Mouse (Mus musculus): ENCODE measurements around the gene Hrnr. TPM values are rescaled to one million over a fixed set of nuclear protein-coding genes. Genes with fewer than 3 reads are reported as not detected.

Gene Hrnr
- polyA plus RNA-seq, 1 experiment from 2014 or later: not detected

DNA sequence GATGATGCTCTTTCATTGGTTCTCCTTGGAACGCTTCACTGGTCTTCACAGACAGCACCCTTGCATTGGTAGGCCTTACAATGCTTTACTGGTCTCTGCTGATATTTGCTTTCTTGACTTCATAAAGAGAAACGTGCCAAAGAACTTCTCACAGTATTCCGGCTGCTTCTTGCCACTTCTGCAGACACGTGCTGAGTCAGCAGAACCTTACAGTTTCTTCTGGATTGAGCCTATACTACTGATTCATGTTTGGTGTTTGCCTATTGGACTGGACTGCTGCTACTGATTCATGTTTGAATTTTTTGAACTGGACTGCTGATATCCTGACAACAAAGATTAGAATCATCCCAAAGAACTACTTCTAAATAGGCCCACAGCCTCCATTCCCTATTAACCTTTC, 20.5 kb downstream of the Hrnr start:
- 88% methylated on average over 4 of the region's 4 CpGs for WGBS
- Histone ChIP-seq H3K4me2 (ENCODE audit: low read depth, severe bottlenecking) (no peak overlapping the region), H3K9ac (ENCODE audit: low read length) (no peak overlapping the region), H3K9me3 (ENCODE audit: control insufficient read depth, low read length) (no peaks in the 10 kb centered on the region), H3K4me1 (ENCODE audit: control insufficient read depth, insufficient read depth, low read length) (no peaks in the 10 kb centered on the region), H3K4me3 (ENCODE audit: low read depth, low read length) (no peak overlapping the region), H3K27ac (replicated peaks; ENCODE audit: low read depth, low read length) (no peak overlapping the region), H3K36me3 (ENCODE audit: control insufficient read depth, insufficient read depth, low read length) (no peaks in the 10 kb centered on the region), H3K27me3 (ENCODE audit: control insufficient read depth, insufficient read depth, low read length) (no peaks in the 10 kb centered on the region)
- ATAC-seq (ENCODE audit: insufficient number of reproducible peaks, low FRiP score, low TSS enrichment, low read depth) (no peak), DNase-seq (ENCODE audit: low spot score) (no peak)

DNA sequence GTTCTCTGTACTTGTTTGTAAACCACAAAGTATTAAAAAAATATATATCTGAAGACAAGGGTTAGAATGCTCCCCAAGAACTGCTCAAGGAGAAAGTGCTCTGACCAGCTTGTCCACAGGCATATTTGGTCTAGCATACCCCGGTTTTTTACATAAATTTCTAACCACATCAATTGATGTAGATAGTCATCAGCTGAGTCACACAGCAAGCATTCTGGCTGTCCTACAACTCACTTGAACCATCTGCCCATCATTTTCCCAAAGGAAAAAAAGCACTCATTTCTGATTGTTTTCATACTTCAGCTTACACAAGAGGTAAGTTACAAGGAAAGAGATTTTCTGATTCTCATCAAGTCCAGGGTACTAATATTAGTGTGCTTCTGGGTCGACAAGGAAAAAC, 27.3 kb downstream of the Hrnr start:
- no peak for ATAC-seq (ENCODE audit: insufficient number of reproducible peaks, low FRiP score, low TSS enrichment, low read depth)
- Histone ChIP-seq H3K4me3 (ENCODE audit: low read depth, low read length) (no peak overlapping the region), H3K4me2 (ENCODE audit: low read depth, severe bottlenecking) (no peak overlapping the region), H3K9ac (ENCODE audit: low read length) (no peak overlapping the region), H3K27me3 (ENCODE audit: control insufficient read depth, insufficient read depth, low read length) (no peaks in the 10 kb centered on the region), H3K9me3 (ENCODE audit: control insufficient read depth, low read length) (no peaks in the 10 kb centered on the region), H3K4me1 (ENCODE audit: control insufficient read depth, insufficient read depth, low read length) (no peaks in the 10 kb centered on the region), H3K27ac (replicated peaks; ENCODE audit: low read depth, low read length) (no peak overlapping the region), H3K36me3 (ENCODE audit: control insufficient read depth, insufficient read depth, low read length) (no peaks in the 10 kb centered on the region)
- DNase-seq (ENCODE audit: low spot score): no peak
- WGBS: 80% methylated on average over 2 of the region's 2 CpGs

DNA sequence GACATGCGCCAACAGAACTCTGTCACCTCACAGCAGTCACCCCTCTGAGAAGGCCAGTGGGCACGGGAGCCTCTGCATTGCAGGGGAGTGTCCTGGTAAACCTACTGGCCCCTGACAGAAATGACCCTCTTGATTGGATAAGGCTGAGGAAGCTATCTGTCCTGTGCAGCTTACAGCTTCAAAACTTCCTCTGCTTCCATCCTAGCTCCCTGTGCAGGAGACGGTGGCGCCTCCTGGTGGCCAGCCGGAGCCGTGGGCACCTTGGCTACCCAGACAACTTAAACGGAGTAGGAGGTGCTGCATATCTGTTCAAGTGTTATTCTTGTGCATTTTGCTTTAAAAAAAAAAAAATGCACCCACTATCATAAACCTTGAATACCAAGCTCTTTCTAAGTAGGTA, 40.5 kb downstream of the Hrnr start:
- no peak overlapping the region for H3K9ac ChIP-seq (ENCODE audit: low read length)
- no peak for ATAC-seq (ENCODE audit: insufficient number of reproducible peaks, low FRiP score, low TSS enrichment, low read depth)
- H3K27me3 ChIP-seq (ENCODE audit: control insufficient read depth, insufficient read depth, low read length): no peaks in the 10 kb centered on the region
- H3K4me1 ChIP-seq (ENCODE audit: control insufficient read depth, insufficient read depth, low read length): no peaks in the 10 kb centered on the region
- no peak overlapping the region for H3K4me3 ChIP-seq (ENCODE audit: low read depth, low read length)
- H3K36me3 ChIP-seq (ENCODE audit: control insufficient read depth, insufficient read depth, low read length): no peaks in the 10 kb centered on the region
- no peak overlapping the region for H3K4me2 ChIP-seq (ENCODE audit: low read depth, severe bottlenecking)
- peak; percentile 74 for DNase-seq (ENCODE audit: low spot score)
- 20% methylated on average over 7 of the region's 7 CpGs for WGBS
- H3K27ac ChIP-seq (replicated peaks; ENCODE audit: low read depth, low read length): no peak overlapping the region
- no peaks in the 10 kb centered on the region for H3K9me3 ChIP-seq (ENCODE audit: control insufficient read depth, low read length)

DNA sequence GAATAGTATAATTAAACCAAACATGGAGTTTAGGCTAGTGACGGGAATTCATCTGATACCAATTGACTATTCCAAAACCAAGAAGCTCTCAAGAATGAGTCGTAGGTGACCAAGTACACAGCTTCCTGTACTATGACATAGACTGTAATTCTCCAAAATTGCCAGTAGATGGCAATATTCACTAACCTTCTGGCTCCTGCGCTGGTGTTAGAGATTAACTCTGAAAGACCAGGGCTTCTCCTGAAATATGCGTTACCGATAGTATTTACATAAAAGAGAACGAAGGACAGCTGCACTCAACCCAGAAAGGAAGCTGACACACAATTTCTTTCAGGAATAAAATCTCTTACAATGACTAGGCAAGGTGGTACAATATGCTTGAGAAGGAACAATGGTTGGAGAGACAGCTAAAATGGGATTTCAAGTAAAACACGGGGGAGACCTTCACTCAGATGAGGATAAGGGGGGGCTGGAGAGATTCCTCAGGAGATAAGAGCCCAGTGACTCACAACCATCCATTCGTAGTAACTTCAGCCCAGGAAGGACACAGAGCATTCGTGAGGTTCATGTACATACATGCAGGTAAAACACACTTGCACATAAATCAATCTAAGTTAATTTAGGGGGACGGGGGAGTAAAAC, 42.5 kb downstream of the Hrnr start:
- DNase-seq (ENCODE audit: low spot score) (peak; percentile 26), ATAC-seq (ENCODE audit: insufficient number of reproducible peaks, low FRiP score, low TSS enrichment, low read depth) (peak; percentile 79; the same call in 1 of the 2 replicates)
- H3K4me2 ChIP-seq (ENCODE audit: low read depth, severe bottlenecking): no peak overlapping the region
- no peak overlapping the region for H3K9ac ChIP-seq (ENCODE audit: low read length)
- H3K27me3 ChIP-seq (ENCODE audit: control insufficient read depth, insufficient read depth, low read length): no peaks in the 10 kb centered on the region
- no peaks in the 10 kb centered on the region for H3K9me3 ChIP-seq (ENCODE audit: control insufficient read depth, low read length)
- H3K4me1 ChIP-seq (ENCODE audit: control insufficient read depth, insufficient read depth, low read length): no peaks in the 10 kb centered on the region
- H3K27ac ChIP-seq (replicated peaks; ENCODE audit: low read depth, low read length): no peak overlapping the region
- no peak overlapping the region for H3K4me3 ChIP-seq (ENCODE audit: low read depth, low read length)
- WGBS: 11% methylated on average over 10 of the region's 10 CpGs
- no peaks in the 10 kb centered on the region for H3K36me3 ChIP-seq (ENCODE audit: control insufficient read depth, insufficient read depth, low read length)

DNA sequence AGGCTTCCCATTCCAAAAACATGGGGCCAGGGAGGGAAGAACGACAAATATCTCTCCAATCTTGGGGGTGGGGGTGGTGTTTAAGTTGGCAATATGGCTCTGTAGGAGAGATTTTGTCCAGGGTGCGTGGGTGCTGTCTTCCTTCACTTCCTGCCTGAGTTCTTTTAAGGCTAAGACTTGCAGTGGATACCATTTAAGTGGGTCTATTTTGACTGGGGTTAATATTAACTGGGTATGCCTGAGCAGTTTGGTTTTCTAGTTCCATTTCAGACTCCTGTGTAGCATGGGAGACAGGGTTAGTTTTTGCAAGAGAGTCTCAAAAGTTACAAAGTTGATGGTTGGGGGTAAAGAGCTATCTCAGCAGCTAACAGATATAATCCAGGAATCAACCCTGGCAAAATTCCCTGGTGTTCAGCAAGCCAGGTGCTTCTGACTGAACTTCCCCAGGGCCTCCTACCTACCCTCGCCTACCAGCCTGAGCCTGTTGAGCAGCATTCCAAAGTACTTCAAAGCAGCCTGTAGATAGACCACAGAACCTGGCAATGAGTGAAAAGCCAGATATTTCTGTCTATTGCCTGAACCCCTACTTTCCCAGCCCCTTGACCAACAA, 47.5 kb downstream of the Hrnr start:
- DNase-seq (ENCODE audit: low spot score) (no peak), ATAC-seq (ENCODE audit: insufficient number of reproducible peaks, low FRiP score, low TSS enrichment, low read depth) (no peak)
- Histone ChIP-seq H3K9me3 (ENCODE audit: control insufficient read depth, low read length) (no peaks in the 10 kb centered on the region), H3K27me3 (ENCODE audit: control insufficient read depth, insufficient read depth, low read length) (no peaks in the 10 kb centered on the region), H3K9ac (ENCODE audit: low read length) (no peak overlapping the region), H3K4me1 (ENCODE audit: control insufficient read depth, insufficient read depth, low read length) (no peaks in the 10 kb centered on the region), H3K27ac (replicated peaks; ENCODE audit: low read depth, low read length) (no peak overlapping the region), H3K4me2 (ENCODE audit: low read depth, severe bottlenecking) (no peak overlapping the region), H3K4me3 (ENCODE audit: low read depth, low read length) (no peak overlapping the region), H3K36me3 (ENCODE audit: control insufficient read depth, insufficient read depth, low read length) (no peaks in the 10 kb centered on the region)
- 65% methylated on average over 3 of the region's 3 CpGs for WGBS

DNA sequence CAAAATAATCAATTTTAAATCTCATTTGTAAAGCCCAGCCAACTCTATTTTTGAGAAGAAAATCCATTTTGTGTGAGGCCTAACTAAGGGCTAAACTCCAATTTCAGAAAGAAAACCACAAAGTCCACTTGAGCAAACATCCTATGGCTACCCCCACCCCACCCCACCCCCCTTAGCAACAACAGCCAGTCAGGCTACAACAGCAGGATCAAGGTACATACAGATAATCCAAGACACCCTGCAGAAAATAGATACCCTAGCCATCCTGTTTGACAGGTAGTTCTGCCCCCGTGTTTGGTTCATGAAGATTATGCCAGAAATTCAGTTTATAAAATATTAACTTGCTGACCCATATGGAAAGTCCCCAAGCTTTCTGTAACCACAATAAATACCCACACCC, 48.6 kb downstream of the Hrnr start:
- 68% methylated on average over 1 of the region's 1 CpGs for WGBS
- H3K4me1 ChIP-seq (ENCODE audit: control insufficient read depth, insufficient read depth, low read length): no peaks in the 10 kb centered on the region
- H3K27ac ChIP-seq (replicated peaks; ENCODE audit: low read depth, low read length): no peak overlapping the region
- no peaks in the 10 kb centered on the region for H3K27me3 ChIP-seq (ENCODE audit: control insufficient read depth, insufficient read depth, low read length)
- no peak overlapping the region for H3K4me2 ChIP-seq (ENCODE audit: low read depth, severe bottlenecking)
- no peaks in the 10 kb centered on the region for H3K9me3 ChIP-seq (ENCODE audit: control insufficient read depth, low read length)
- H3K36me3 ChIP-seq (ENCODE audit: control insufficient read depth, insufficient read depth, low read length): no peaks in the 10 kb centered on the region
- DNase-seq (ENCODE audit: low spot score) (no peak), ATAC-seq (ENCODE audit: insufficient number of reproducible peaks, low FRiP score, low TSS enrichment, low read depth) (no peak)
- no peak overlapping the region for H3K4me3 ChIP-seq (ENCODE audit: low read depth, low read length)
- no peak overlapping the region for H3K9ac ChIP-seq (ENCODE audit: low read length)

DNA sequence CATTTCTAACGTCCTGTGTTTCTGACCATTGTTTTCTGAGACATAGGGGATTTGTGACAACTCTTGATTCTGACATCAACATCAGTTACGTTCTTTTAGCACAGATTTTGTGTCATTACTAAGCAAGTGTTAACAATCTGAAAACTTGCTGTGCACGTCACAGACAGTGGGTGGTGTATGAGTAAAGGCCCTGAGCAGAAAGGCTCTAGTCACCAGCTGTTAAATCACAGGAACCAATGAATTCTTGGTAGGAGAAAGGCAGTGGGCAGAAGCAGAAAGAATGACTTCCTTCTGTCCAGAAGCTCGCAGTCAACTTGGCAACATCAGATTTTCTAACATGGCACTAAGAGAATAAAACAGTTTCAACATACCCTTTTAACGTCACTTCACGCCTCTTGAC, 53.9 kb downstream of the Hrnr start:
- no peaks in the 10 kb centered on the region for H3K4me1 ChIP-seq (ENCODE audit: control insufficient read depth, insufficient read depth, low read length)
- H3K9ac ChIP-seq (ENCODE audit: low read length): no peak overlapping the region
- H3K27me3 ChIP-seq (ENCODE audit: control insufficient read depth, insufficient read depth, low read length): no peaks in the 10 kb centered on the region
- no peaks in the 10 kb centered on the region for H3K36me3 ChIP-seq (ENCODE audit: control insufficient read depth, insufficient read depth, low read length)
- H3K4me3 ChIP-seq (ENCODE audit: low read depth, low read length): no peak overlapping the region
- ATAC-seq (ENCODE audit: insufficient number of reproducible peaks, low FRiP score, low TSS enrichment, low read depth) (no peak), DNase-seq (ENCODE audit: low spot score) (no peak)
- 78% methylated on average over 6 of the region's 6 CpGs for WGBS
- no peak overlapping the region for H3K4me2 ChIP-seq (ENCODE audit: low read depth, severe bottlenecking)
- no peaks in the 10 kb centered on the region for H3K9me3 ChIP-seq (ENCODE audit: control insufficient read depth, low read length)
- no peak overlapping the region for H3K27ac ChIP-seq (replicated peaks; ENCODE audit: low read depth, low read length)

DNA sequence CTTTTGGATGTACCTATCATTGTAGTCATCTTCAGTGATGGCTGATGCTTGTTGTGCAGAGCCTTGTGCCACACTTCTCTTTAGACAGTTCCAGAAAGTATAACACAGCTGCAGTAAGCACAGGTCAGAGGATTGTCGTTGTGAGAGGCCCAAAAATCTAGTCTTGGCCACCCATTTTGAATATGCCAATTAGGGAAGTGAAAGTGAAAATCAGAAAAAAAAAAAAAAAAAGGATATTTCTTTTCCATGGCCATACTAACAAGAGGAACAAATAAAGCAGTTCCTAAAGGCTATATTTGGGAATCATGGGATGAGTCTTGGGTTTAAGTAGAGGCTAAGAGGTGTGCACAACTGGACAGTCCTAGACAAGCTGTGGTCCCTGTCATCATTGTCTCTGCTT, 55.6 kb downstream of the Hrnr start:
- no peaks in the 10 kb centered on the region for H3K27me3 ChIP-seq (ENCODE audit: control insufficient read depth, insufficient read depth, low read length)
- no peak for DNase-seq (ENCODE audit: low spot score)
- 69% methylated on average over 1 of the region's 1 CpGs for WGBS
- ATAC-seq (ENCODE audit: insufficient number of reproducible peaks, low FRiP score, low TSS enrichment, low read depth): no peak
- no peak overlapping the region for H3K4me3 ChIP-seq (ENCODE audit: low read depth, low read length)
- H3K9me3 ChIP-seq (ENCODE audit: control insufficient read depth, low read length): no peaks in the 10 kb centered on the region
- H3K36me3 ChIP-seq (ENCODE audit: control insufficient read depth, insufficient read depth, low read length): no peaks in the 10 kb centered on the region
- no peak overlapping the region for H3K9ac ChIP-seq (ENCODE audit: low read length)
- no peak overlapping the region for H3K27ac ChIP-seq (replicated peaks; ENCODE audit: low read depth, low read length)
- no peaks in the 10 kb centered on the region for H3K4me1 ChIP-seq (ENCODE audit: control insufficient read depth, insufficient read depth, low read length)
- no peak overlapping the region for H3K4me2 ChIP-seq (ENCODE audit: low read depth, severe bottlenecking)

DNA sequence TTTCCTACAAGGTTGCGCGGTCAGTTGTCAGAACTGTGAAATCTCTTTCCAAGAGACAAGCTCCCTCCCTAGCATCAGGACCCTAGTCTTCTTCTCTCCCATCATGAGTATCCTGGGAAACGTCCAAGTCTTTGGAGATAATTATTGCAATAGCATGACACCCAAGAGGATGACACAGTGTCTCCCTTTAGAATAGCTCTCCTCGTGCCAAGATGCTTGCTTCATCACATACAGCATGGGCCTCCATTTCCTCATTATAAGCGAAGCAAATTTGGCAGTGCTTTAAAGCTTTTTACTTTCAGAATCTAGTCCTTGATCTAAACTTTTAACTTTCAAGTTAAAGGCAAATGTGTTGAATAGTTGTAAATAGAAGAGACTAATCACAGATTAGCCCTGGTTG, 56.1 kb downstream of the Hrnr start:
- Histone ChIP-seq H3K4me3 (ENCODE audit: low read depth, low read length) (no peak overlapping the region), H3K36me3 (ENCODE audit: control insufficient read depth, insufficient read depth, low read length) (no peaks in the 10 kb centered on the region), H3K9ac (ENCODE audit: low read length) (no peak overlapping the region), H3K4me1 (ENCODE audit: control insufficient read depth, insufficient read depth, low read length) (no peaks in the 10 kb centered on the region), H3K9me3 (ENCODE audit: control insufficient read depth, low read length) (no peaks in the 10 kb centered on the region), H3K27me3 (ENCODE audit: control insufficient read depth, insufficient read depth, low read length) (no peaks in the 10 kb centered on the region), H3K27ac (replicated peaks; ENCODE audit: low read depth, low read length) (no peak overlapping the region), H3K4me2 (ENCODE audit: low read depth, severe bottlenecking) (no peak overlapping the region)
- WGBS: 88% methylated on average over 5 of the region's 5 CpGs
- DNase-seq (ENCODE audit: low spot score) (no peak), ATAC-seq (ENCODE audit: insufficient number of reproducible peaks, low FRiP score, low TSS enrichment, low read depth) (no peak)

All from limb, embryonic 11.5 days (tissue).